Comparison of ENCODE assay signal across 27 mouse cellular contexts in the genomic region with DNA sequence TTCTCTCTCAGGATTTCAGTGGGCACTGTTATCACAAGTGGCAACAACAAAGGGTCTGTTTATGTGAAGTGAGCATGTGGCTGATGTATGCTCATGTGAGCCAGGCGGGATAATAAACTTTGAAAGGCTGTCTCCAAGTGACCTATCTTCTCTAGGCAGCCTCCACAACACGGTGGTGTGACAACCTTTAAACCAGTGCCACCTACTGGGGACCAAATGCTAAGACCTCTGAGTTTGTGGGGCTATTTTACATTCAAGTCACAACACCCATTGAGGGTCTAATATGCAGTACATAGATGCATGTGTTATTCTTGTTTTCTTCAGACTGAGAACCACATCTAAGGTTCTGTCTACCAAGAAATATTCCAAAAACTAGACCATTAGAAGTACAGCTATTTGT. TPM values are rescaled to one million over a fixed set of nuclear protein-coding genes. Genes with fewer than 3 reads are reported as not detected.
DNase-seq lines count a peak whose midpoint lies in the region; ATAC-seq and TF ChIP-seq lines count a peak whose summit lies in the region.
"Had no signal": no experiment of that assay in that cellular context is flagged by ENCODE, and none has a peak within 500 bp of the region (broad histone marks: within the 10 kb centered on the region; RNA-seq: fewer than 3 reads in every experiment).

No protein-coding gene starts in this region.

- H3K4me3 ChIP-seq in liver, adult 2 months (ENCODE audit: insufficient read depth, low read depth, low read length), result no peak overlapping the region
- no peak overlapping the region for H3K4me3 ChIP-seq in liver, embryonic 12.5 days
- H3K4me3 ChIP-seq in hindbrain, embryonic 16.5 days (ENCODE audit: low read length), result no peak overlapping the region
- H3K4me3 ChIP-seq: forebrain, embryonic 12.5 days; hindbrain, embryonic 10.5 days had no signal

- H3K9ac ChIP-seq in liver, adult 2 months (ENCODE audit: low read depth, low read length), result no peak overlapping the region
- H3K9ac ChIP-seq in liver, embryonic 12.5 days, result no peak overlapping the region
- no peak overlapping the region for H3K9ac ChIP-seq in hindbrain, embryonic 16.5 days (ENCODE audit: low read depth, low read length)
- H3K9ac ChIP-seq: forebrain, embryonic 12.5 days had no signal

- WGBS in liver, adult 2 months, result 39% methylated on average over 2 of the region's 2 CpGs
- WGBS in liver, embryonic 12.5 days (ENCODE audit: insufficient replicate concordance), result 32% methylated on average over 2 of the region's 2 CpGs
- 45% methylated on average over 2 of the region's 2 CpGs for WGBS in hindbrain, embryonic 16.5 days

- no peak overlapping the region for H3K27ac ChIP-seq in liver, adult 2 months (replicated peaks; ENCODE audit: insufficient read depth, low read depth, low read length)
- H3K27ac ChIP-seq in liver, embryonic 12.5 days, result no peak overlapping the region
- no peak overlapping the region for H3K27ac ChIP-seq in hindbrain, embryonic 16.5 days (ENCODE audit: low read depth, low read length)
- H3K27ac ChIP-seq: forebrain, embryonic 12.5 days; hindbrain, embryonic 10.5 days had no signal

- TF ChIP-seq CTCF in liver, adult 2 months (IDR thresholded peaks at IDR 0.05; ENCODE audit: low read depth, low read length), result no peak

- ATAC-seq in liver, embryonic 12.5 days, result no peak
- no peak for ATAC-seq in hindbrain, embryonic 16.5 days
- ATAC-seq: lung, postnatal 0 days had no signal

- DNase-seq in embryo, embryonic 10.5 days (ENCODE audit: low spot score), result peak; percentile 5
- DNase-seq in embryo, embryonic 9.5 days (ENCODE audit: extremely low spot score), result no peak
- peak; percentile 2 for DNase-seq in liver, adult 2 months (ENCODE audit: extremely low read depth, low read depth, low spot score)
- peak; percentile 41 for DNase-seq in ES-CJ7 (ENCODE audit: low read depth, low spot score)
- peak; percentile 4 for DNase-seq in retina, embryonic 14.5 days (ENCODE audit: low spot score)
- DNase-seq in layer of hippocampus, postnatal 25 days (ENCODE audit: extremely low spot score in 1 of 2, low spot score in 1 of 2), result no peak
- DNase-seq: adrenal gland, postnatal 14 days; cerebellum, adult 8-10 months; kidney, adult 18-20 months; kidney, postnatal 36 days; thymus, adult 18-20 months had no signal

- H3K27me3 ChIP-seq in liver, adult 2 months (ENCODE audit: control insufficient read depth, insufficient read depth, low read length), result no peaks in the 10 kb centered on the region
- no peaks in the 10 kb centered on the region for H3K27me3 ChIP-seq in liver, embryonic 12.5 days (replicated peaks)
- no peaks in the 10 kb centered on the region for H3K27me3 ChIP-seq in hindbrain, embryonic 16.5 days (replicated peaks; ENCODE audit: control insufficient read depth, insufficient read depth, low read length)
- H3K27me3 ChIP-seq: forebrain, embryonic 12.5 days had no signal

- TF ChIP-seq POLR2A in liver, adult 2 months (IDR thresholded peaks at IDR 0.05; ENCODE audit: extremely low read depth, insufficient read depth, low read length), result no peak

- H3K79me2 ChIP-seq in liver, adult 2 months (ENCODE audit: control insufficient read depth, insufficient read depth, low read length), result no peaks in the 10 kb centered on the region

- H3K4me2 ChIP-seq in liver, embryonic 12.5 days, result no peak overlapping the region
- no peak overlapping the region for H3K4me2 ChIP-seq in hindbrain, embryonic 16.5 days (ENCODE audit: low read length)
- H3K4me2 ChIP-seq: forebrain, embryonic 12.5 days; liver, embryonic 11.5 days had no signal

- no peaks in the 10 kb centered on the region for H3K4me1 ChIP-seq in liver, adult 2 months (ENCODE audit: control insufficient read depth, insufficient read depth, low read length)
- no peaks in the 10 kb centered on the region for H3K4me1 ChIP-seq in liver, embryonic 12.5 days
- no peaks in the 10 kb centered on the region for H3K4me1 ChIP-seq in hindbrain, embryonic 16.5 days (ENCODE audit: control insufficient read depth, insufficient read depth, low read depth, low read length)
- H3K4me1 ChIP-seq: forebrain, embryonic 12.5 days; hindbrain, embryonic 10.5 days had no signal

- no peaks in the 10 kb centered on the region for H3K36me3 ChIP-seq in liver, adult 2 months (ENCODE audit: control insufficient read depth, insufficient read depth, low read length)
- H3K36me3 ChIP-seq in liver, embryonic 12.5 days, result no peaks in the 10 kb centered on the region
- H3K36me3 ChIP-seq in hindbrain, embryonic 16.5 days (ENCODE audit: control insufficient read depth, insufficient read depth, low read length), result no peaks in the 10 kb centered on the region
- H3K36me3 ChIP-seq: forebrain, embryonic 12.5 days; G1E; hindbrain, embryonic 10.5 days had no signal

- H3K9me3 ChIP-seq in liver, embryonic 12.5 days (replicated peaks), result 0 out of 2 replicates have a peak, but pooled peaks cover 4% of the 10 kb centered on the region
- no peaks in the 10 kb centered on the region for H3K9me3 ChIP-seq in hindbrain, embryonic 16.5 days (ENCODE audit: control insufficient read depth, low read length)
- H3K9me3 ChIP-seq: forebrain, embryonic 12.5 days; G1E; hindbrain, embryonic 10.5 days had no signal

RNA-seq across cellular contexts. Expression of a gene that starts 31.1 kb away (rescaled TPM):
- total RNA-seq in liver, adult 2 months (2014; rRNA removed), result not detected in 2 replicates
- polyA plus RNA-seq in liver, adult 2 months (2012; rRNA removed), result not detected in 2 replicates
- not detected in 2 replicates for polyA plus RNA-seq in liver, embryonic 12.5 days (2016; fragmentation: Nextera tagmentation; extraction: Ambion mirVana)
- not detected for total RNA-seq in layer of hippocampus, postnatal 25 days (2021)
- not detected in 2 replicates for polyA plus RNA-seq in hindbrain, embryonic 16.5 days (2015; fragmentation: Nextera tagmentation; extraction: Ambion mirVana)
- total RNA-seq: adrenal gland, postnatal 14 days; G1E; layer of hippocampus, postnatal 10 days; left cerebral cortex, postnatal 36 days; megakaryocyte progenitor cell, adult 5-6 weeks; midbrain, postnatal 0 days had no signal
- polyA plus RNA-seq: C2C12; forebrain, embryonic 12.5 days; frontal cortex, adult 2 months; G1E; gonadal fat pad, adult 2 months; heart, embryonic 14.5 days; hindbrain, embryonic 10.5 days; liver, embryonic 11.5 days; lung, postnatal 0 days; midbrain, postnatal 0 days; urinary bladder, adult 2 months had no signal

RNA-seq across cellular contexts. Expression of a gene that starts 35.7 kb away (rescaled TPM):
- not detected in 2 replicates for total RNA-seq in liver, adult 2 months (2014; rRNA removed)
- polyA plus RNA-seq in liver, adult 2 months (2012; rRNA removed), result not detected in 2 replicates
- not detected in 2 replicates for polyA plus RNA-seq in liver, embryonic 12.5 days (2016; fragmentation: Nextera tagmentation; extraction: Ambion mirVana)
- total RNA-seq in layer of hippocampus, postnatal 25 days (2021), result not detected
- polyA plus RNA-seq in hindbrain, embryonic 16.5 days (2015; fragmentation: Nextera tagmentation; extraction: Ambion mirVana), result not detected in 2 replicates
- total RNA-seq: adrenal gland, postnatal 14 days; layer of hippocampus, postnatal 10 days; left cerebral cortex, postnatal 36 days; megakaryocyte progenitor cell, adult 5-6 weeks; midbrain, postnatal 0 days had no signal
- polyA plus RNA-seq: C2C12; forebrain, embryonic 12.5 days; frontal cortex, adult 2 months; G1E; heart, embryonic 14.5 days; hindbrain, embryonic 10.5 days; liver, embryonic 11.5 days; midbrain, postnatal 0 days had no signal

Comparison
In these comparisons a context has a peak if more than half of its experiments do, and no peak if none do; other contexts are left out.
1. DNase-seq: peak in embryo, embryonic 10.5 days (single experiment), liver, adult 2 months (single experiment), ES-CJ7 (single experiment) and retina, embryonic 14.5 days (single experiment); none in embryo, embryonic 9.5 days (single experiment) and layer of hippocampus, postnatal 25 days (0 of 2).